Mouse (Mus musculus): ENCODE results near the gene Gnaq. TPM values are rescaled to one million over a fixed set of nuclear protein-coding genes. Genes with fewer than 3 reads are reported as not detected.
"Not testable (repeated sequence)": the region's sequence is repeated elsewhere in the genome, so short reads cannot be mapped to it uniquely, and the experiment has no call there.

Gnaq gene
- polyA plus RNA-seq (2015; fragmentation: Nextera tagmentation; extraction: Ambion mirVana): 4.9 and 5.3 TPM in 2 replicates

DNA sequence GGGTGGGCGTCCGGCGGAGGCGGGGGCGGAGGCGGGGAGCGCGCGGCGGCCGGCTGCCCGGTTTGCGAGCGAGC lies at the start of gene Gnaq:
Gene Gnaq (plus strand): TSS at position 41 of the 74 bp plus-strand sequence.
- Histone ChIP-seq H3K27ac (ENCODE audit: low read depth) (peak within 1 kb of the TSS; percentile 97), H3K4me1 (ENCODE audit: insufficient read depth) (peaks cover 23% of the 10 kb centered on the region), H3K36me3 (replicated peaks; ENCODE audit: insufficient read depth, low read length) (no peaks in the 10 kb centered on the region), H3K9me3 (ENCODE audit: low read length) (no peaks in the 10 kb centered on the region), H3K9ac (replicated peaks) (peak within 1 kb of the TSS; percentile 88), H3K4me2 (ENCODE audit: low read depth, low read length) (peak within 1 kb of the TSS; percentile 81), H3K4me3 (ENCODE audit: low read depth, low read length) (peak within 1 kb of the TSS; percentile 81), H3K27me3 (ENCODE audit: insufficient read depth, low read length) (no peaks in the 10 kb centered on the region)
- TF ChIP-seq CTCF (IDR thresholded peaks at IDR 0.05; ENCODE audit: low read depth) (no peak), EP300 (IDR thresholded peaks at IDR 0.05; ENCODE audit: low read depth) (no peak)
- 2% methylated on average over 6 of the region's 14 CpGs for WGBS (ENCODE audit: insufficient replicate concordance)
- DNase-seq (no peak), ATAC-seq (no peak)

DNA sequence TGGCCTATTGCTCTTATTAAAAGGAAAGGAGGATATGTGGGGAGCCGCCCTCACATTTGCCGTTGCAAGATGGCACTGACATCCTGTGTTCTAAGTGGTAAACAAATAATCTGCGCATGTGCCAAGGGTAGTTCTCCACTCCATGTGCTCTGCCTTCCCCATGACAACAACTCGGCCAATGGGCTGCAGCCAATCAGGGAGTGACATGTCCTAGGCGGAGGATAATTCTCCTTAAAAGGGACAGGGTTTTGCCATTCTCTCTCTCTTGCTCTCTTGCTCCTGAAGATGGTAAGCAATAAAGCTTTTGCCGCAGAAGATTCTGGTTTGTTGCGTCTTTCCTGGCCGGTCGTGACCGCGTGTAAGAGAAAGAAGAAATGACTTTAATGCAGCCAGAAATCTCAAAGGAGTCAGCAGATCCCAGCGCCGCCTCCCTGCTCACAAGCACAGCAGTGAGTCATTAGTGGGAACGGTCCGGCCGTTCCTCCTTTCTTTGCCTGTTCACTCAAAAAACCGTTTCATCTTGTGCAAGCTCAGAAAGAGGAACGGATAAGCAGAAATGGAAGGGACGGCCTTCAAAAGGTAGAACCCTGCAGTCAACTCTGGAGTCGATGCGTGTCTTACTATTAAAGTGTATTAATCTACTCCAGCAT lies 48.5 kb upstream of the Gnaq start:
- DNase-seq: peak; percentile 27
- H3K9me3 ChIP-seq (ENCODE audit: low read length); H3K36me3 ChIP-seq (replicated peaks; ENCODE audit: insufficient read depth, low read length); H3K4me2 ChIP-seq (ENCODE audit: low read depth, low read length); H3K4me3 ChIP-seq (ENCODE audit: low read depth, low read length); H3K4me1 ChIP-seq (ENCODE audit: insufficient read depth); H3K27me3 ChIP-seq (ENCODE audit: insufficient read depth, low read length); H3K9ac ChIP-seq (replicated peaks): not testable (repeated sequence)
- H3K27ac ChIP-seq (ENCODE audit: low read depth): 0 out of 2 replicates have a peak overlapping the region, but pooled peaks have one; percentile 66
- WGBS (ENCODE audit: insufficient replicate concordance): 74% methylated on average over 20 of the region's 21 CpGs
- ATAC-seq: peak; percentile 68

DNA sequence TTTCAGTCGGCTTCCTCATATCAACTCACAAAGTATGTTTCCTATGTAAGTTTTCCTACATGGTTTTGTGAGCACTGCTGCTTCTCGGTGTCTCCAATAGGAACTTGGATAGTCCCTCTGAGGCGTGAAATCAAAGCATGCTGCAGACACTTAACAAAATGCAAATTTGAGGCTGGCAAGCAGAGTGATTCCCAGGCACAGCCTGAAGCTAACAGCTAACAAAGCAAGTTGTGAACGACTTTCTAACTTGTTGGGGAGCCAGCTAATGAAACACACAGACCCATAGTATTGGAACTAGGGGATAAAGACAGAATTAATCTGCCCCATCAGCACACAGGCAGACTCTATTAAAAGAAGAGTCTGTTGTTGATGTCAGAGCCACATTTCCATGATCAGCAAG lies 47.4 kb upstream of the Gnaq start:
- WGBS (ENCODE audit: insufficient replicate concordance): 58% methylated on average over 4 of the region's 4 CpGs
- H3K4me3 ChIP-seq (ENCODE audit: low read depth, low read length): no peak overlapping the region
- no peaks in the 10 kb centered on the region for H3K36me3 ChIP-seq (replicated peaks; ENCODE audit: insufficient read depth, low read length)
- no peak for TF ChIP-seq EP300 (IDR thresholded peaks at IDR 0.05; ENCODE audit: low read depth)
- no peak for TF ChIP-seq CTCF (IDR thresholded peaks at IDR 0.05; ENCODE audit: low read depth)
- DNase-seq (no peak), ATAC-seq (no peak)
- H3K27me3 ChIP-seq (ENCODE audit: insufficient read depth, low read length): no peaks in the 10 kb centered on the region
- no peak overlapping the region for H3K27ac ChIP-seq (ENCODE audit: low read depth)
- no peaks in the 10 kb centered on the region for H3K4me1 ChIP-seq (ENCODE audit: insufficient read depth)
- no peak overlapping the region for H3K4me2 ChIP-seq (ENCODE audit: low read depth, low read length)
- no peak overlapping the region for H3K9ac ChIP-seq (replicated peaks)
- H3K9me3 ChIP-seq (ENCODE audit: low read length): no peaks in the 10 kb centered on the region; the same call in 1 of the 2 replicates

DNA sequence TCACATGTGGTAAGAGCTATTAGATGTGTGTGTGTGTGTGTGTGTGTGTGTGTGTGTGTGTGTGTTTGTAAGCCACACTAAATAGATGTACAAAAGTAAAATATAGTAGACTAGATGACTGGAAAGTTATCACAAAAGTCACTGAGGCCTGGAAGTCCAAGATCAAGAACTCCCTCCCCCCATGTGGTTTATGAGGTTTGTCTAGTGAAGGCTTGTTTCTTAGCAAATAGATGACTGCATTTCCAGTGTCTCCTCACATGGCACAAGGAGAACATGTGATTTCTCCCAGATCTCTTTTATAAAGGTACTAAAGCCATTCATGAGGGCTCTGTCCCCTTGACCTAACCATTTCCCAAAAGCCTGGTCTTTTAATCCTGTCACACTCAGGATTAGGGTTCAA lies 46.5 kb upstream of the Gnaq start:
- Histone ChIP-seq H3K36me3 (replicated peaks; ENCODE audit: insufficient read depth, low read length) (no peaks in the 10 kb centered on the region), H3K4me2 (ENCODE audit: low read depth, low read length) (no peak overlapping the region), H3K9ac (replicated peaks) (no peak overlapping the region), H3K27me3 (ENCODE audit: insufficient read depth, low read length) (no peaks in the 10 kb centered on the region), H3K27ac (ENCODE audit: low read depth) (no peak overlapping the region), H3K4me1 (ENCODE audit: insufficient read depth) (no peaks in the 10 kb centered on the region), H3K9me3 (ENCODE audit: low read length) (no peaks in the 10 kb centered on the region), H3K4me3 (ENCODE audit: low read depth, low read length) (no peak overlapping the region)
- no peak for ATAC-seq
- TF ChIP-seq EP300 (IDR thresholded peaks at IDR 0.05; ENCODE audit: low read depth) (no peak), CTCF (IDR thresholded peaks at IDR 0.05; ENCODE audit: low read depth) (no peak)
- no peak for DNase-seq

DNA sequence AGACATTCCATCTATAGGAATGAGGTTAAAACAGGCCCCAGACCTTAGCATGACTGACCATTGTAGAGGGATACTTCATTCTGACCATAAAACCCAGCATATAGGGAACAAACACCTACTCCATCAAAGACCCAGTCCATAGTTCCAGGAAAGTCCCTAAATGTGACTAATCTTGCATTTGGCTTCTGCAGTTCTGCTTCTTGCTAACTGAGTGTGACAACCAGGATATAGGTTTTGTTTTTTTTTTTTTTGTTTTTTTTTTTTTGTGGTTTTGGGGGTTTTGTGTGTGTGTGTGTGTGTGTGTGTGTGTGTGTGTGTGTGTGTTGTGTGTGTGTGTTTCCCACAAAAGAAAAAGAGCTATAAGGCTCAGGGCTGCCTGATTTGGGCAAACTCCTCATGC lies 46.0 kb upstream of the Gnaq start:
- Histone ChIP-seq H3K4me3 (ENCODE audit: low read depth, low read length) (no peak overlapping the region), H3K27ac (ENCODE audit: low read depth) (no peak overlapping the region), H3K9me3 (ENCODE audit: low read length) (no peaks in the 10 kb centered on the region), H3K4me2 (ENCODE audit: low read depth, low read length) (no peak overlapping the region), H3K36me3 (replicated peaks; ENCODE audit: insufficient read depth, low read length) (no peaks in the 10 kb centered on the region), H3K4me1 (ENCODE audit: insufficient read depth) (no peaks in the 10 kb centered on the region), H3K27me3 (ENCODE audit: insufficient read depth, low read length) (no peaks in the 10 kb centered on the region), H3K9ac (replicated peaks) (no peak overlapping the region)
- TF ChIP-seq EP300 (IDR thresholded peaks at IDR 0.05; ENCODE audit: low read depth): no peak
- TF ChIP-seq CTCF (IDR thresholded peaks at IDR 0.05; ENCODE audit: low read depth): no peak
- DNase-seq: no peak
- ATAC-seq: no peak

DNA sequence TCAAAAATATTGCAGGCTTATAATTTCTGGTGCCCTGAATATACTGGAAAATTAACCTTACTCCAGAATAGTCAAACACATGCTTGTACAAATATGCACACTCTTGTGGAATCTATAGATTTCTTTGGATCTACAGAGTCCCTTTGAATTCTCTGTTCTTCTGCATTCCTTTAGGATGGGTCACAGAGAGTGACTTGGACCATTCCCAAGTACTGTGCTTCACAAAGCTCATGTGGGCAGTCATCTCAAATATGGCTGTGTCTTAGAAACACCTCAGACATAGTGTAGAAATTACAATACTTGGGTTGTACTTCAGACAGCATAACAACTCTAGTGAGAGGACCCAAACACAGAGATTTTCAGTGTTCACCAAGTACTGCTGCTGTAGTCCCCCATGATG lies 45.2 kb upstream of the Gnaq start:
- Histone ChIP-seq H3K27me3 (ENCODE audit: insufficient read depth, low read length) (no peaks in the 10 kb centered on the region), H3K36me3 (replicated peaks; ENCODE audit: insufficient read depth, low read length) (no peaks in the 10 kb centered on the region), H3K27ac (ENCODE audit: low read depth) (no peak overlapping the region), H3K4me3 (ENCODE audit: low read depth, low read length) (no peak overlapping the region), H3K9ac (replicated peaks) (no peak overlapping the region), H3K9me3 (ENCODE audit: low read length) (no peaks in the 10 kb centered on the region), H3K4me2 (ENCODE audit: low read depth, low read length) (no peak overlapping the region), H3K4me1 (ENCODE audit: insufficient read depth) (no peaks in the 10 kb centered on the region)
- DNase-seq (no peak), ATAC-seq (no peak)
- TF ChIP-seq EP300 (IDR thresholded peaks at IDR 0.05; ENCODE audit: low read depth) (no peak), CTCF (IDR thresholded peaks at IDR 0.05; ENCODE audit: low read depth) (no peak)

DNA sequence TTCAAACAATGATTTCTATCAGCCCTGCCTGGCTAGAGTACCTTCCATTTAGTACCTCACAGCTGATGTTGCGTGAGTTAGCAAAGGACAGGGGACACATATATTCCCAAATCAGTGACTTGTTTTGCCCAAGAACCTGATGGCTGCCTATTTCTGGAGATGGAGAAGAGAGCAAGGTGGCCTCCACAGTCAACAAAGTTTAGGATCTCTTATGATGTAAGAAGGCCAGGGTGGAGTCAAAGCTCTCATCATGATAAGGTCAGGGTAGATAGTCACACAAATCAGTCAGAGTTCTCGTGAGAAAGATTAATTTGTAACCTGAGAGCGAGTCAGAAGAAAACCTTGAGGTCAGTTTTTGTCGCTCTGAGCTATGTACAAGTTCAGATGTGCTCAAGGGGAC lies 39.0 kb upstream of the Gnaq start:
- Histone ChIP-seq H3K36me3 (replicated peaks; ENCODE audit: insufficient read depth, low read length) (no peaks in the 10 kb centered on the region), H3K27ac (ENCODE audit: low read depth) (no peak overlapping the region), H3K27me3 (ENCODE audit: insufficient read depth, low read length) (no peaks in the 10 kb centered on the region), H3K9me3 (ENCODE audit: low read length) (no peaks in the 10 kb centered on the region), H3K4me3 (ENCODE audit: low read depth, low read length) (no peak overlapping the region), H3K4me1 (ENCODE audit: insufficient read depth) (no peaks in the 10 kb centered on the region), H3K9ac (replicated peaks) (no peak overlapping the region), H3K4me2 (ENCODE audit: low read depth, low read length) (no peak overlapping the region)
- ATAC-seq: no peak
- no peak for DNase-seq
- WGBS (ENCODE audit: insufficient replicate concordance): 59% methylated on average over 4 of the region's 4 CpGs
- TF ChIP-seq CTCF (IDR thresholded peaks at IDR 0.05; ENCODE audit: low read depth) (no peak), EP300 (IDR thresholded peaks at IDR 0.05; ENCODE audit: low read depth) (no peak)
